Mouse (Mus musculus): ENCODE results near the gene Large1. TPM values are rescaled to one million over a fixed set of nuclear protein-coding genes. Genes with fewer than 3 reads are reported as not detected.
"Not testable (repeated sequence)": the region's sequence is repeated elsewhere in the genome, so short reads cannot be mapped to it uniquely, and the experiment has no call there.

Large1 gene
- 68.6 TPM for polyA plus RNA-seq (2021)

- POLR2A ChIA-PET, result interaction anchor here (0.6 to 1.0 kb wide), 2 partner anchors 120 to 345 kb away, joined by 3 to 4 read pairs; no protein-coding TSS in a partner anchor
- CTCF ChIA-PET, result interaction anchor here (0.8 to 5.3 kb wide), 5 partner anchors 9 to 412 kb away, joined by 3 to 50 read pairs (median 13); no protein-coding TSS in a partner anchor
- peak; percentile 96 for ATAC-seq
- no peaks in the 10 kb centered on the region for H3K27me3 ChIP-seq
- DNase-seq (ENCODE audit: low read depth, low spot score), result peak; percentile 93
- in situ Hi-C loops (cut with MboI; ENCODE audit: low pct_unique_long_range_greater_than_20kb), result loop anchor here (5.0 to 10.0 kb wide), 2 partner anchors 346 to 1582 kb away; no protein-coding TSS in a partner anchor
- no peak for TF ChIP-seq CTCF (IDR thresholded peaks at IDR 0.05)
Observed at GRCm38 (mm10) chr8:73353108-73353793, at the start of gene Large1. Gene Large1 (minus strand): TSS chr8:73353540.

DNA sequence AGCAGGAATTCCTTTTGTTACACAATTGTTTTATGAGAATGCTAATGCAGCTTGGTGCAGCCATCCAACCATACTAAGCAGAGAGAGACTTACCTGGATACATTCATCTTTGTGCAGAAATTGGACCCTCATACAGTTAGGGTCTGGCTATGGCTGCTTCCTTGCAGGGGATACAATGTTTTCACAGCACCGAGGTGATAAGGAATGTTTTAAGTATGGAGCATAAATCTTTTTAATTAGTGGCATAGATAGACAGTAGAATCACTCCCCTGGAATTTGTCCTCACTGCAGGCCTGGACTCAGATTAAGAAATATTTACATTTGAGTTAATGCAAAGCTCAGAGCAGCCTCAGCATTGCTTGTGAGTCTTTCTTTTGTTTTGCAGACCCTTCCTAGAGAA lies 47.0 kb upstream of the Large1 start:
- POLR2A ChIA-PET, result no interaction called here
- CTCF ChIA-PET, result no interaction called here
- peaks cover 1% of the 10 kb centered on the region for H3K27me3 ChIP-seq
- in situ Hi-C loops (cut with MboI; ENCODE audit: low pct_unique_long_range_greater_than_20kb), result no loop called here
- TF ChIP-seq CTCF (IDR thresholded peaks at IDR 0.05), result no peak
- ATAC-seq (peak; percentile 57), DNase-seq (ENCODE audit: low read depth, low spot score) (peak; percentile 6)

DNA sequence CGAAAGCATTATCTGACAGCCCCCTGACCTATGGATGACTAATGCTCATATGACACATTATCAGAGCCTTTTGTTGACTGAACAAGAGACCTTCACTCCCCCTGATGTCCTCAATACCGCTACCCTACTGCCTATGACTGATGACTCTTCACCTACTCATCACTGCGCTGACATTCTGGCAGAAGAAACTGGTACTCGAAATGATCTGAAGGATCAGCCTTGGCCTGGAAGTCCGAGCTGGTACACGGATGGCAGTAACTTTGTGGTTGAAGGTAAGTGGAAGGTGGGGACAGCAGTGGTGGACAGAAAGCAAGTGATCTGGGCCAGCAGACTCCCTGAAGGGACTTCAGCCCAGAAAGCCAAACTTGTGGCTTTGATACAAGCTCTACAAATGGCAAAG lies 19.7 kb upstream of the Large1 start:
- CTCF ChIA-PET; in situ Hi-C loops (cut with MboI; ENCODE audit: low pct_unique_long_range_greater_than_20kb); ATAC-seq; H3K27me3 ChIP-seq; DNase-seq (ENCODE audit: low read depth, low spot score); POLR2A ChIA-PET: not testable (repeated sequence)

GRCm38 (mm10) chr8:73355979-73356378 lies 2.6 kb upstream of the Large1 start:
- CTCF ChIA-PET, result interaction anchor here (0.8 to 5.3 kb wide), 11 partner anchors 23 to 1580 kb away, joined by 3 to 50 read pairs (median 3); no protein-coding TSS in a partner anchor
- ATAC-seq, result no peak
- in situ Hi-C loops (cut with MboI; ENCODE audit: low pct_unique_long_range_greater_than_20kb), result loop anchor here (10.0 kb wide), 1 partner anchor 1579 kb away; no protein-coding TSS in a partner anchor

DNA sequence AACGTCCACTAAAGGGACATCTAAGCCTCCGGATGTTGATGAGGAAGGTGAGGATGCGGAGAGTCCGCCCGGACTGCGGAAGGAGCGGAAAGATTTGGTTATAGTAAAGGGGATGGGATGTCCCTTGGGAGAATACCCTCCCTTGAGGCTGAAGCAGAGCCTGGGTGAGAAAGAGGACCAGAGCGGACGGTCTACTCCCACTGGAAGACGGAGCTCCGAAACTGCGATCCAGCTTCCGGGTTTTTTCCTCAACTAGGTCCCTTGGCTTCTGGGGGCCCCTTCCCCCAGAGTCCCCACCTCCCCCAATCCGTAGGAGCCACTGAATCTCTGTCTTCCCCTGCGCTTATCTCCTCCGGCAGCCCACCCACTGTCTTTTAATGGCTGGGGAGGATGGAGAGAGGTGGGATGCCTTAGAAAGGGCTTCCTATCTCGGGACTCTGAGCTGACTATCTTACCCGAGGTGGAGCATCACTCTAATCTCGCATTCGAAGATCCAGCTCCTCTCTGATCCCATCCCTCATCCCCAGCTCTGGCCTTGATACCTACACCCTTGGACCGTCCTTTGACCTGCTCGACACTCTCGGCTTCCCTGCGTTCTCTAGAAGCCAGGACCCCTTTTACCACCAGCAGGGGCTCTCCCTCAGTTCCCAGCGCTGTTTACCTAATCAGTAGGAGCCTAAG lies 1.0 kb upstream of the Large1 start:
- H3K27me3 ChIP-seq, result no peaks in the 10 kb centered on the region
- DNase-seq (ENCODE audit: low read depth, low spot score) (no peak), ATAC-seq (peak; percentile 26)
- TF ChIP-seq CTCF (IDR thresholded peaks at IDR 0.05), result no peak
- CTCF ChIA-PET, result interaction anchor here (1.1 to 5.3 kb wide), 5 partner anchors 50 to 413 kb away, joined by 3 to 50 read pairs (median 13); no protein-coding TSS in a partner anchor
- in situ Hi-C loops (cut with MboI; ENCODE audit: low pct_unique_long_range_greater_than_20kb), result loop anchor here (5.0 to 10.0 kb wide), 2 partner anchors 347 to 1580 kb away; no protein-coding TSS in a partner anchor
- POLR2A ChIA-PET, result interaction anchor here (1.4 kb wide), 1 partner anchor 121 kb away, joined by 6 read pairs; no protein-coding TSS in a partner anchor

More at GRCm38 (mm10) chr8:73355979-73356378, 2.6 kb upstream of the Large1 start:
- POLR2A ChIA-PET, result no interaction called here
- no peaks in the 10 kb centered on the region for H3K27me3 ChIP-seq
- TF ChIP-seq CTCF (IDR thresholded peaks at IDR 0.05), result peak; percentile 78
- no peak for DNase-seq (ENCODE audit: low read depth, low spot score)

- POLR2A ChIA-PET, result interaction anchor here (0.6 kb wide), 1 partner anchor 120 kb away, joined by 3 read pairs; no protein-coding TSS in a partner anchor
- no peak for TF ChIP-seq CTCF (IDR thresholded peaks at IDR 0.05)
- in situ Hi-C loops (cut with MboI; ENCODE audit: low pct_unique_long_range_greater_than_20kb), result loop anchor here (5.0 to 10.0 kb wide), 2 partner anchors 346 to 1581 kb away; no protein-coding TSS in a partner anchor
- ATAC-seq, result peak; percentile 26
- H3K27me3 ChIP-seq, result no peaks in the 10 kb centered on the region
- DNase-seq (ENCODE audit: low read depth, low spot score), result no peak
- CTCF ChIA-PET, result interaction anchor here (1.4 to 5.3 kb wide), 4 partner anchors 121 to 413 kb away, joined by 4 to 50 read pairs (median 16); no protein-coding TSS in a partner anchor
Observed at GRCm38 (mm10) chr8:73353794-73354179, 447 bp upstream of the Large1 start.

- in situ Hi-C loops (cut with MboI; ENCODE audit: low pct_unique_long_range_greater_than_20kb), result loop anchor here (5.0 to 10.0 kb wide), 2 partner anchors 345 to 1582 kb away; no protein-coding TSS in a partner anchor
- ChIA-PET CTCF (interaction anchor here (0.8 to 5.3 kb wide), 6 partner anchors 9 to 345 kb away, joined by 3 to 50 read pairs (median 10); no protein-coding TSS in a partner anchor), POLR2A (interaction anchor here (0.5 to 1.0 kb wide), 2 partner anchors 253 to 344 kb away, joined by 3 to 4 read pairs; no protein-coding TSS in a partner anchor)
- no peak for TF ChIP-seq CTCF (IDR thresholded peaks at IDR 0.05)
- no peak for DNase-seq (ENCODE audit: low read depth, low spot score)
- peak; percentile 27 for ATAC-seq
- no peaks in the 10 kb centered on the region for H3K27me3 ChIP-seq
Observed at GRCm38 (mm10) chr8:73352301-73353107, 836 bp downstream of the Large1 start.

- ATAC-seq (no peak), DNase-seq (ENCODE audit: low read depth, low spot score) (no peak)
- no peaks in the 10 kb centered on the region for H3K27me3 ChIP-seq
- TF ChIP-seq CTCF (IDR thresholded peaks at IDR 0.05), result peak; percentile 69
- ChIA-PET POLR2A (interaction anchor here (0.7 kb wide), 1 partner anchor 356 kb away, joined by 10 read pairs; no protein-coding TSS in a partner anchor), CTCF (interaction anchor here (0.6 to 3.1 kb wide), 10 partner anchors 9 to 345 kb away, joined by 3 to 16 read pairs (median 4); no protein-coding TSS in a partner anchor)
- in situ Hi-C loops (cut with MboI; ENCODE audit: low pct_unique_long_range_greater_than_20kb), result loop anchor here (5.0 to 10.0 kb wide), 2 partner anchors 343 to 1584 kb away; no protein-coding TSS in a partner anchor
Observed at GRCm38 (mm10) chr8:73350366-73350765, 3.0 kb downstream of the Large1 start.

DNA sequence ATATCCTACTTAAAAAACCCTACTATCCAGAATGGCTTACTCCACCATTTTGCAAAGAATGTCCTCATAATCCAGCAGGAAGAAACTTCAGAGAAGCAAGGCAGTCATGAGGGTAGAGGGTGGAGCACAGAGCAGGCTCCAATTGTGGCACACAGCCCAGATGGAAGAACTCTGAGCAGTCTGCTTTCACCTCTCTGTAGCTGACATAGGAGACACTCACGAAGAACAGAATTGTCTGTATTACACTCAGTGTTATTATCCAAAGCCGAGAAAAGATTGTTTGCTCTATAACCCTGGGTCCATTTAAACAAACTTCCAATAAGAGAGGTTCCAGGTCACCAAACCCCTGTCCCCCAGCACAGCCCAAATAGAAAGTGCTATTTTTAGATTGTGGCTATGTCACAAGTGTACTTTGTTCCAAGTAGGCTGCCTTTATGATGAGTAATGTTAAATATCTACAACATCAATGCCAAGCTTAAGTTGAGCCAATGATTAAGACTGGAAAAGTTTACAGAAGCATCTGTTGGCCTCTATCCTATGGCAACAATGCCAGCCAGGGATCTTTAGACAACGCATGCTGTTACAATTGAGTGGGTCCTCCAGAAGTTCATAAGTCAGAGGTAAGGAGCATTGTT lies 10.5 kb downstream of the Large1 start:
- DNase-seq (ENCODE audit: low read depth, low spot score), result peak; percentile 35
- peak; percentile 80 for ATAC-seq
- H3K27me3 ChIP-seq, result no peaks in the 10 kb centered on the region
- in situ Hi-C loops (cut with MboI; ENCODE audit: low pct_unique_long_range_greater_than_20kb), result no loop called here
- TF ChIP-seq CTCF (IDR thresholded peaks at IDR 0.05), result no peak
- ChIA-PET POLR2A (no interaction called here), CTCF (interaction anchor here (0.7 to 3.4 kb wide), 7 partner anchors 10 to 335 kb away, joined by 3 to 15 read pairs (median 3); no protein-coding TSS in a partner anchor)
